Mouse (Mus musculus) embryonic stem cell, embryonic (primary cell): ENCODE measurements around the gene Lpar4.

Source experiments
- CTCF ChIA-PET, 4 experiments: fragments of 300-600 bp in 2 of 4; fragments of 350-600 bp in 2 of 4; sonication (Branson Sonifier 250); formaldehyde crosslinking; loops; one replicate each; lab custom pipeline; 2022; ENCODE audit warnings: inconsistent platforms in 2 of 4; lab: Charles Lee
- POLR2A ChIA-PET, 4 experiments: fragments of 300-600 bp in 2 of 4; fragments of 350-600 bp in 2 of 4; sonication (Branson Sonifier 250); formaldehyde crosslinking; loops; one replicate each; lab custom pipeline; 2022; ENCODE audit warnings: antibody characterized with exemption in 4 of 4, inconsistent platforms in 1 of 4; lab: Charles Lee

Gene Lpar4

GRCm38 (mm10) chrX:106920175-106920827, at the start of gene Lpar4:
Gene Lpar4 (plus strand): TSS chrX:106920625.
- CTCF ChIA-PET = interaction anchor here in 3 of 4 experiments (0.6 to 0.7 kb wide), 3 partner anchors 14 to 385 kb away, joined by 3 to 21 read pairs (median 5); no protein-coding TSS in a partner anchor
- POLR2A ChIA-PET = interaction anchor here in 1 of 4 experiments (0.7 kb wide), 2 partner anchors 59 to 520 kb away, joined by 3 to 5 read pairs; no protein-coding TSS in a partner anchor

DNA sequence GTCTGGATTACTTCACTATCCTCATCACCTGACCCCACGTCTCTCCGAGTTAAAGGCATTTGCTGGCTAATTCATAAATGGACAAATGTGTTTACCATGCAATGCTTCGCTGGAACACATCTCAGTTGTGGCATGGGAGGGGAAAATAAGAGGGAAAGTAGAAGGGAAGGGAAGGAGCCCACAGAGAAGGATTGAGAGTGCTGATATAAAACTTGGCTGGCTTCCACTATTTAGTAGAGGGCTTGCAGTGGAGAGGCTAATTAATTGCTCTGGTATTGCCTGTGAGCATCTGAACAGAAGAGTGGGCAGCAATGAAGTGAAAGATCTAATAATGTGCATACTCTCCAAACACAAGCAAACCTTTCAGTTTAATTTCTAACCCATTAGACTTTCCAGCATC, 49.0 kb upstream of the Lpar4 start:
- ChIA-PET POLR2A (no interaction called here), CTCF (no interaction called here)

DNA sequence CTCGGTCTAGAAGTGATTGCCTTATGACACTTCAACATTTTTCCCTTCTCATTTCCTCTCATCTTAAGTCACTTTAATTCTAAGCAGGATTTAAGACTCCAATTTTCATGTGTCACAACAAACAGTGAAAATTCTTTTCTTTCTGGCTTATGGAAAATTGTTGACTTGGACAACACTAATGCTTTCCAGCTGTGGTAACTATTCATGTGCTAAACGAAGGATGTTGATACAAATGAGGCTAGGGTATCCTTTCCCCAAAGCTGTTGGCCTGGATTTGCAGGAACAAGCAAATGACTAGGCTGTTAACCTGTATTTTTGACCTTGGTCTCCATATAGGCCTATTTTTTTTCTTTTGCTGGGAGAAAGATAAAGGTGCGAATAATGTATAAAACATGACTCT, 48.5 kb upstream of the Lpar4 start:
- ChIA-PET POLR2A (no interaction called here), CTCF (no interaction called here)

- ChIA-PET POLR2A (no interaction called here), CTCF (no interaction called here)
These were observed 48.1 kb upstream of the Lpar4 start for GRCm38 (mm10) chrX:106872315-106872714.

DNA sequence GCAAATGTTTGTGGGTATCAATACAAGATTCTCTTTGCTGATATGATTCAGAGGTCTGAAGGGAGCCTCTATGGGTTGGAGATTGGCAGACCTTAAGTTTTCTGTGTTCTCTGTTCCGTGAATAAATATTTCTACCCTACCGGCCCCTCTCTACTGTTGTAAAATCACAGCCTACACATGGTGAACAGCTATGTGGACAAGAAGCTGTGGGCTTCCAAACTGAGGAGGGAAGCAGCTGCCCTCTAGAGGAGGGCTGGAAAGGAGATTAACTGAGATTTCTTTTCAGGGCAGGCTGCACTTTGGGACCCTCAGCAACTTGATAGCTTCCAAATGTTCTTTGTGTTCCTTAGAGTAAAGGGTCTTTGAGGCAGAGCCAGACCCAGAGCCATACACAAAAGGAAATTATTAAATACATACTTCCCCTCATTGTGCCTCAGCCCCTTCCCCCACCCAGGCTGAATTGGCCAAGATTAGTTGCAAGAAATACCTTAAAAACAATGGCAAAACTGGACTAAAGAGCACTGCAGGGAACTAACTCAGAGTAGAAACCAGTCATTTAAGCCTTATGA, 22.6 kb upstream of the Lpar4 start:
- ChIA-PET CTCF (interaction anchor here in 1 of 4 experiments (0.6 kb wide), 1 partner anchor 34 kb away, joined by 3 read pairs; no protein-coding TSS in a partner anchor), POLR2A (no interaction called here)

- POLR2A ChIA-PET = interaction anchor here in 1 of 4 experiments (0.6 to 1.2 kb wide), 4 partner anchors 50 to 1270 kb away, joined by 3 to 5 read pairs (median 4); no protein-coding TSS in a partner anchor
These were observed 599 bp downstream of the Lpar4 start for GRCm38 (mm10) chrX:106920828-106921619.

GRCm38 (mm10) chrX:106924572-106924971, 4.1 kb downstream of the Lpar4 start:
- CTCF ChIA-PET = no interaction called here
- POLR2A ChIA-PET = no interaction called here

More at GRCm38 (mm10) chrX:106920828-106921619, 599 bp downstream of the Lpar4 start:
- CTCF ChIA-PET = no interaction called here

- ChIA-PET CTCF (no interaction called here), POLR2A (no interaction called here)
These were observed 18.9 kb downstream of the Lpar4 start for GRCm38 (mm10) chrX:106939326-106939725.

- POLR2A ChIA-PET = no interaction called here
- CTCF ChIA-PET = no interaction called here
These were observed 30.1 kb downstream of the Lpar4 start for GRCm38 (mm10) chrX:106950558-106950957.

- CTCF ChIA-PET = no interaction called here
- POLR2A ChIA-PET = no interaction called here
These were observed 30.6 kb downstream of the Lpar4 start for GRCm38 (mm10) chrX:106951016-106951415.

GRCm38 (mm10) chrX:106953840-106954239, 33.4 kb downstream of the Lpar4 start:
- CTCF ChIA-PET = no interaction called here
- POLR2A ChIA-PET = no interaction called here

GRCm38 (mm10) chrX:106962233-106962632, 41.8 kb downstream of the Lpar4 start:
- POLR2A ChIA-PET = no interaction called here
- CTCF ChIA-PET = no interaction called here

DNA sequence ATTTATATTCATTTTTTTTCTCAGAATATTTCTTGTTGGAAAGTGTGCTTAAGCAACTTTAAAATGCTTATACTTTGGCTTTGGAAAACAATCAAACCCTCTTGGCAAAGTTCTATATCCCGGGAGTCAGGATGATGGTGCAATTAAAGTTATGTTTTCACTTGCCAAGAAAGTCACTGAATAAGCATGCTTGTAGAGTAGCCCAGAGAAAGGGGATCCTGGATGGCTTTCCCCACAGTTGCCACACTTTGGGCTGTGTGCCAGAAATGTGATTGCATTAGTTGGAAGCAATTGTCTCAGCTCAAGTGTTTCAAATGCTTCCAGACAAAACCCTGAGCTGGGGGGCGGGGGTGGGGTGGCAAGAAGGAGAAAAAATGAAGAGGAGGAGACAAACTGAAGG, 43.9 kb downstream of the Lpar4 start:
- POLR2A ChIA-PET = no interaction called here
- CTCF ChIA-PET = no interaction called here
